Mouse (Mus musculus) liver, postnatal 0 days (tissue): ENCODE measurements around the gene Rdh1. TPM values are rescaled to one million over a fixed set of nuclear protein-coding genes. Genes with fewer than 3 reads are reported as not detected.

ENCODE experiments used
- ATAC-seq: fragments of 200-750 bp; cut with Nextera tagmentation; 2 replicates; pipeline ENCODE4 v1.8.0; 2017; ENCODE audit warnings: mild to moderate bottlenecking, moderate library complexity
- DNase-seq: peaks from one replicate; pipeline ENCODE4 v3.0.0-alpha.2; 2016
- H3K27ac ChIP-seq: fragments of 300-500 bp; sonication (generic); 2 replicates; pipeline ENCODE4 v1.5.1; 2014; ENCODE audit warnings: antibody characterized with exemption, moderate library complexity, mild to moderate bottlenecking, low read depth
- H3K27me3 ChIP-seq: fragments of 300-500 bp; sonication (generic); 2 replicates; pipeline ENCODE4 v1.6.1; 2014; ENCODE audit warnings: low read length, control low read depth, mixed read lengths; ENCODE audit not compliant: insufficient read depth
- H3K36me3 ChIP-seq: fragments of 300-500 bp; sonication (generic); replicated peaks from 2 replicates; pipeline ENCODE4 v1.6.1; 2014; ENCODE audit warnings: mild to moderate bottlenecking, control low read depth, low read length, moderate library complexity, mixed read lengths; ENCODE audit not compliant: insufficient read depth
- H3K4me1 ChIP-seq: fragments of 300-500 bp; sonication (generic); 2 replicates; pipeline ENCODE4 v1.6.1; 2014; ENCODE audit warnings: antibody characterized with exemption, mild to moderate bottlenecking, control low read depth; ENCODE audit not compliant: insufficient read depth
- H3K4me2 ChIP-seq: fragments of 300-500 bp; sonication (generic); 2 replicates; pipeline ENCODE4 v1.6.1; 2014; ENCODE audit warnings: low read depth, mild to moderate bottlenecking, low read length, moderate library complexity, mixed read lengths
- H3K4me3 ChIP-seq: fragments of 300-500 bp; sonication (generic); 2 replicates; pipeline ENCODE4 v1.5.1; 2014; ENCODE audit warnings: low read depth, low read length
- H3K9ac ChIP-seq: fragments of 300-500 bp; sonication (generic); replicated peaks from 2 replicates; pipeline ENCODE4 v1.6.1; 2014; ENCODE audit warnings: mild to moderate bottlenecking, moderate library complexity
- H3K9me3 ChIP-seq: fragments of 300-500 bp; sonication (generic); 2 replicates; pipeline ENCODE4 v1.6.1; 2016; ENCODE audit warnings: mild to moderate bottlenecking, control low read depth, low read length, mixed read lengths
- CTCF ChIP-seq: sonication (generic); IDR thresholded peaks from 2 replicates; pipeline ENCODE4 v1.5.1; 2016; ENCODE audit warnings: antibody characterized with exemption, low read depth
- EP300 ChIP-seq: IDR thresholded peaks from 2 replicates; pipeline ENCODE4 v1.6.1; 2016; ENCODE audit warnings: antibody characterized with exemption, low read depth, mild to moderate bottlenecking
- WGBS: fragments of 180-500 bp; shearing (Covaris S2); extraction: QIAGEN DNeasy Blood & Tissue Kit; methylation state at CpG from one replicate; pipeline ENCODE4 v1.1.7; 2014; ENCODE audit not compliant: insufficient replicate concordance; 5-methylcytosine and 5-hydroxymethylcytosine counted together
- polyA plus RNA-seq: library from polyadenylated mRNA; unstranded; fragments of >200 nt; fragmentation: Nextera tagmentation; extraction: Ambion mirVana; gene quantifications from 2 replicates; pipeline ENCODE4 v1.2.1, GENCODE M21; 2015

The Rdh1 gene
- polyA plus RNA-seq, 1 experiment from 2014 or later, result 0.20 TPM

DNA sequence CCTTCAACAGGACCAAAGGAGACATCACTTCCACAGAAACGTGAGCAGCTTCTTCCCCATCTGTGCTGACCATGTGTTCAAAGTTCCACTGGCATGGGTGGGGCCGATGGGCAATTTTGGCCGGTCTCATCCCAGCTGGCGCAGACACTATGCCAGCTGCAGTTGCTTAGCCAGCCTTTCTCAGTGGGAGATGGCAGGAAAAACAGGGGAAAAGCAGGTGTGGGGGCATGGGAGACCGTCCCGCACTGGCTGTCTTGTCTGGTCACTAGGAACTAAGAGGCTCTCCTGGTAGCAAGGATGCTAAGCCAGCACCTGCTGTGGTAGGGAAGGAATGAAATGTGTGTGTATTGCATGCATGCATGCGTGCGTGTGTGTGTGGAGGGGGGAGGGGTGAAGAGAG is 31.1 kb upstream of the Rdh1 start:
- ATAC-seq, result no peak
- H3K4me2 ChIP-seq, result no peak overlapping the region
- H3K4me1 ChIP-seq, result peaks cover 14% of the 10 kb centered on the region; the same call in 1 of the 2 replicates
- DNase-seq, result no peak
- H3K27me3 ChIP-seq, result peaks cover under 1% of the 10 kb centered on the region; the same call in 1 of the 2 replicates
- no peak overlapping the region for H3K9ac ChIP-seq
- whole genome bisulfite sequencing, result 69% methylated on average over 8 of the region's 8 CpGs
- no peaks in the 10 kb centered on the region for H3K36me3 ChIP-seq
- no peaks in the 10 kb centered on the region for H3K9me3 ChIP-seq
- no peak overlapping the region for H3K27ac ChIP-seq
- no peak for TF ChIP-seq CTCF
- TF ChIP-seq EP300, result no peak
- H3K4me3 ChIP-seq, result no peak overlapping the region

DNA sequence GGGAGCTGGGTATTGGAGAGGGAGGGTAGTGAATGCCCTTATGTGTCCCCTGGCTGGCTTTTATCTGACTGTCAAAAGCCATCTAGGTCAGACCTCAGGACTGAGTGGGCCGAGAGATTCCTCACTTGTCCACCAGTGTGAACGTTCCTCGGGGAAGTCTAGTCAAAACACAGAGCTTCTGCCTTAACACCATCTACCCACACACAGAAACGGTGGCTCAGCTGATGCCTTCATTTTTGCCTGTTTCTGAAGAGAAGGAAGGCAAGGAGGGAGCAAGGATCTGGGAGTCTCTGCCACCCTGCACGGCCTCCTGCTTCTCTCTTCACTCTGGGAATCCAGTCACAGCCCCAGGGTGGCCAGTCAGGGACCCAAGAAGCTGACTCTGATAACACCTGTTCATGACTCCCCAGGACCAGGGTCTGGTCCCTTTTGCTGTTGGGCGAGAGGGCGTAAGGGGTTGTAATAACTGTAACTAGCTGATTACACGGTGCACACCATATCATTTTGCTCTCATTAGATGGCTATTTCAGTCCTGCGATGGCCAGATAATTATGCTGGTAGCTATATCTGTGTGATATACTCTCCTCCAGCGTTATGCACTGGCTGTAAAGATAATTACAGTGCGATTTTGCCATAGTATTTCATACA is 29.1 kb upstream of the Rdh1 start:
- TF ChIP-seq EP300 (peak; percentile 90), CTCF (no peak)
- no peak overlapping the region for H3K4me3 ChIP-seq
- peak overlapping the region; percentile 57 for H3K27ac ChIP-seq
- 50% methylated on average over 11 of the region's 11 CpGs for WGBS
- peak overlapping the region; percentile 34 for H3K4me2 ChIP-seq
- H3K36me3 ChIP-seq, result no peaks in the 10 kb centered on the region
- ATAC-seq (peak; percentile 52), DNase-seq (no peak)
- no peaks in the 10 kb centered on the region for H3K27me3 ChIP-seq
- no peaks in the 10 kb centered on the region for H3K9me3 ChIP-seq
- H3K4me1 ChIP-seq, result peaks cover 20% of the 10 kb centered on the region; the same call in 1 of the 2 replicates
- H3K9ac ChIP-seq, result no peak overlapping the region

DNA sequence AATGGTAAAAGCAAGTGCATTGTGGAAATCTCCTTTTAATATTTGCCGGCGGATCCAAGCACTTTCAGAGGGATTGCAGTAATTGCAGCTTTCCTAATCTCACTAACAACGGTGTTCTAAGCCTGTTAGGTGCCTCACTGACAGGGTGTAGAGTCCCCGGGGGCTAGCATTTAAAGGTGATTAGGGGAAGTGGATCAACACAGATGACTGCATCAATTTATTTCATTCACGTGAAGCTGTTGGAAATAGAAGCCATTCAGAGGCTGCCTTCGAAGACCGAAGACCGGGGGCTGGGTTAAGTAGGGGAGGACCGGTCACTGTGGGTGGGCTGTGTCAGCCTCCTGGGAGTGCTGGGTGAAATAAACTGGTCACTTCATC is 28.6 kb upstream of the Rdh1 start:
- Histone ChIP-seq H3K9ac (no peak overlapping the region), H3K36me3 (no peaks in the 10 kb centered on the region), H3K27ac (no peak overlapping the region), H3K9me3 (no peaks in the 10 kb centered on the region), H3K27me3 (no peaks in the 10 kb centered on the region), H3K4me3 (no peak overlapping the region), H3K4me1 (peaks cover 21% of the 10 kb centered on the region; the same call in 1 of the 2 replicates), H3K4me2 (peak overlapping the region; percentile 34)
- DNase-seq, result no peak
- TF ChIP-seq EP300, result no peak
- no peak for TF ChIP-seq CTCF
- ATAC-seq, result no peak
- 50% methylated on average over 9 of the region's 9 CpGs for WGBS

DNA sequence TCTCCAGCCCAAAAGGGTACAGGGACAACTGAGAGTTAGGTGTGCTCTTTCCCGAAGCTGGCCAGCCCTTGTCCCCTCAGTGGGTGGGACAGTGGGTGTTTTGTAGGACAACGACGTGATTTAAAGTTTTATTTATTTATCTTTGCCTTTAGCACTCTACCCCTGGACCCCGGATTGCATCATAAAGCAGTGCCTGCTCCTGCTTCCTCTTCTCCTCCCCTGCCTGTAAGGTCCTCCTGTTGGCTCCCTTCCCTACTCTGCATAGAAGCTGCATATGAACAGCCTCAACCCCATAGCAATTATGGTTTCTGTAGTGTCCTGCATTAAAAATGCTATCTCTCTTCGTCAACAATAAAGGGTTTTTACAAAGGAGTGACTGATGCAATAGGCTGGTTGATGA is 28.1 kb upstream of the Rdh1 start:
- ATAC-seq, result peak; percentile 24; the same call in 1 of the 2 replicates
- peaks cover 25% of the 10 kb centered on the region; the same call in 1 of the 2 replicates for H3K4me1 ChIP-seq
- no peaks in the 10 kb centered on the region for H3K27me3 ChIP-seq
- no peaks in the 10 kb centered on the region for H3K9me3 ChIP-seq
- no peak overlapping the region for H3K4me3 ChIP-seq
- no peaks in the 10 kb centered on the region for H3K36me3 ChIP-seq
- no peak overlapping the region for H3K27ac ChIP-seq
- WGBS, result 18% methylated on average over 5 of the region's 5 CpGs
- DNase-seq, result no peak
- no peak overlapping the region for H3K4me2 ChIP-seq
- H3K9ac ChIP-seq, result no peak overlapping the region
- TF ChIP-seq EP300 (no peak), CTCF (no peak)

DNA sequence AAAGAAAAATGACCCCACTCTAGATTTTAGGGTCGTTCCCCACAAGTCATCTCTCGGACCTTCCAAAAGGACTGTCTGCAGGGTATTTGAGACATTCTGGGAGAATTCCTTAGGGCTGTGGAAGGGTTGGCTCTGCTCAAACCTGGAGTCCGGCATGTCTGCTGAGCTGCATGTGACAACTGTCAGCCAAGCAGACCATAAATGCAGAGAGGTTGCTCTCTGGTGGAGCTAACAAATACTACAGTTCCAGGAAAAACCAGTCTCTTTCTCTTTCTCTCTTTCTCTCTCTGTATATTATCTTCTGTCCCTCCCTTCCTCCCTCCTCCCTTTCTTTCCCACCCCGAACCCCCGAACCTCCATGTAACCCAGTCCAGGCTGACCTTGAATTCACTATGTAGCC is 25.1 kb upstream of the Rdh1 start:
- Histone ChIP-seq H3K27me3 (no peaks in the 10 kb centered on the region), H3K4me3 (no peak overlapping the region), H3K9me3 (no peaks in the 10 kb centered on the region), H3K9ac (no peak overlapping the region), H3K36me3 (no peaks in the 10 kb centered on the region), H3K4me2 (no peak overlapping the region), H3K27ac (no peak overlapping the region), H3K4me1 (peaks cover 43% of the 10 kb centered on the region)
- WGBS, result 30% methylated on average over 5 of the region's 5 CpGs
- no peak for TF ChIP-seq EP300
- TF ChIP-seq CTCF, result peak; percentile 81
- DNase-seq, result no peak
- ATAC-seq, result no peak

DNA sequence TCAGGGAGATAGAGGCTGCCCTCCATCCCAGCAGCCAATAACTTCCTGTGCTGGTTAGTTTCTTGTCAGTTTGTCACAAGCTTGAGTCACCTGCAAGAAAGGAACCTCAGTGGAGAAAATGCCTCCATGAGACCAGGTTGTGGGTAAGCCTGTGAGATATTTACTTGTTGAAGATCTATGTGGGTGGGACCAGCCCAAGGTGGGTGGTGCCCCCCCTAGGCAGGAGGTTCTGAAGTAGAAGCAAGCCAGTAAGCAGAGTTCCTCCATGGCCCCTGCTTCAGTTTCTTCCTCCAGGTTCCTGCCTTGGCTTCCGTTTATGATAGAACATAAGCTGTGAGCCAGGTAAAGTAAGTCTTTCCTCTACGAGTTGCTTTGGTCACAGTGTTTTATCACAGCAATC is 23.3 kb upstream of the Rdh1 start:
- Histone ChIP-seq H3K9me3 (no peaks in the 10 kb centered on the region), H3K27me3 (no peaks in the 10 kb centered on the region), H3K27ac (peak overlapping the region; percentile 85), H3K4me3 (no peak overlapping the region), H3K4me1 (peaks cover 41% of the 10 kb centered on the region), H3K4me2 (no peak overlapping the region), H3K9ac (no peak overlapping the region), H3K36me3 (no peaks in the 10 kb centered on the region)
- no peak for DNase-seq
- WGBS, result 26% methylated on average over 2 of the region's 2 CpGs
- no peak for TF ChIP-seq EP300
- no peak for TF ChIP-seq CTCF
- no peak for ATAC-seq
